Mouse (Mus musculus) thymus, adult 2 months (tissue): ENCODE results near the gene Slc22a20.

Experiments used
- CTCF ChIP-seq: fragments of 200-500 bp; IDR thresholded peaks from 2 replicates; pipeline ENCODE4 v1.5.1; 2012; ENCODE audit warnings: mild to moderate bottlenecking, control low read depth, low read length, moderate library complexity, borderline replicate concordance; ENCODE audit not compliant: control insufficient read depth, poor library complexity, insufficient read depth; ENCODE audit errors: extremely low read depth
- POLR2A ChIP-seq: fragments of 200-500 bp; IDR thresholded peaks from 2 replicates; pipeline ENCODE4 v1.6.1; 2012; ENCODE audit warnings: mild to moderate bottlenecking, low read length, control low read depth, moderate library complexity; ENCODE audit not compliant: control insufficient read depth, poor library complexity, insufficient read depth; ENCODE audit errors: extremely low read depth

GRCm38 (mm10) chr19:5937095-5937835 is 48.7 kb downstream of the Slc22a20 start:
- TF ChIP-seq POLR2A (no peak), CTCF (no peak)
